Mouse (Mus musculus): ENCODE data around the gene Snx11.

The Snx11 gene

GRCm38 (mm10) chr11:96762742-96763470 lies 14.5 kb downstream of the Snx11 start:
- no peak for DNase-seq (ENCODE audit: low read depth)

DNA sequence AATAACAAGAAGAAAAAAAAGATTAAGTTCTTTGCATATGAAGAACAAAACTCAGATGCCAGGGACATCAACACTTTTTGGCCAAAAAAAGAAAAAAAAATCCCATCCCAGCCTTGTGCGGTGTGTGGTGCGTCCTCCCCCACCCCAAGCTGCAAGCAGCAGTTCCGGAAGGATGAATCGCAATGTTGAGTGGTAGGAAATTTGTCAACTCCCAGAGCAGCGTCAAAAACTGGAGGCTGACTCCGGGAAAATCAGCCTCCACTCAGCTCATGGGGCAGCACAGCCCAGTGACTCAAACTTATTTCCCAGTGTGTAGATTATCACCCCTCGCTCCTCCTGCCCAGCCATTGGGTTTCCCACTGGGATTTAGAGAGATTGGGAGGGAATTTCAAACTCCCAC lies 15.4 kb downstream of the Snx11 start:
- DNase-seq (ENCODE audit: low read depth), result no peak

DNA sequence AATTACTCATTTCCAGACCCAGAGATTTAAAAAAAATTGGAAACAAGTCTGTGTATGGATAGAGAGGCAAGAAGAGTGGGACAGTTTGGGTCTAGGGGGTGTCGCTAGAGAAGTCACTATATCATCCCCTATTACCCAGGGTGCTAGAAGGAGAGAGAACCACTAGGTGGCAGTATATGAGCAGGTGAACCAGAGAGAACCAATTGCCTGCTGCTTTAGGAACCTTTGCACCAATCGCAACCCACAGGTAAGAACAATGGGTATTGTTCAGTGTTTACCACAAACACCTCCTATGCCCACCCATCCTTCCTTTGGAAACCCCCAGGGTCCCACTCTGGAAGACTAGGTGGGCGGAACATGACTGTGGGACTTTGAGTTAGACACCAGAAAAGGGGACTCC lies 17.3 kb downstream of the Snx11 start:
- DNase-seq (ENCODE audit: low read depth), result no peak

- no peak for DNase-seq (ENCODE audit: low read depth)
These were observed 19.0 kb downstream of the Snx11 start for GRCm38 (mm10) chr11:96758402-96758801.

GRCm38 (mm10) chr11:96757421-96757820 lies 19.9 kb downstream of the Snx11 start:
- no peak for DNase-seq (ENCODE audit: low read depth)

- no peak for DNase-seq (ENCODE audit: low read depth)
These were observed 22.1 kb downstream of the Snx11 start for GRCm38 (mm10) chr11:96755298-96755697.

- peak; percentile 97 for DNase-seq (ENCODE audit: low read depth)
These were observed 29.8 kb downstream of the Snx11 start for GRCm38 (mm10) chr11:96747555-96747954.

GRCm38 (mm10) chr11:96746648-96747047 lies 30.7 kb downstream of the Snx11 start:
- no peak for DNase-seq (ENCODE audit: low read depth)

DNA sequence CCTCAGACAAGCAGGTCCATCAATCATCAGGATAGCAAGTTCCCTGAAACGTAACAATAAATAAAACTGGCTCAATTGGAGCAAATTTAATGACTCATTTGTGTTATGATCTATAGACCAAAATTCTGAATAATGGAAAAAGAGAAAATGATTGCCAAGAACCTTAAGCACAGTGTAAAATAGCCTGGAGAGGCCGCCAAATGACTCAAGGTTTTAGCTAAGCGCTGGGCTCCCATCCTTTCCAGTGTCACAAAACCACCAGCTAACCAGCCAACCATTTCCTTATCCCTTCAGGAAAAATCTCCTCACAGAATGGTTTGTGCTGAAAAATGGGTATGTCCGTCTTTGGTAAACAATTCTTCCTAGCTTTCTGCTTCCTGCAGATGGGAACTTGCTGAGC lies 33.5 kb downstream of the Snx11 start:
- no peak for DNase-seq (ENCODE audit: low read depth)

GRCm38 (mm10) chr11:96743000-96743399 lies 34.4 kb downstream of the Snx11 start:
- DNase-seq (ENCODE audit: low read depth), result no peak

GRCm38 (mm10) chr11:96741995-96742394 lies 35.4 kb downstream of the Snx11 start:
- no peak for DNase-seq (ENCODE audit: low read depth)

- no peak for DNase-seq (ENCODE audit: low read depth)
These were observed 36.6 kb downstream of the Snx11 start for GRCm38 (mm10) chr11:96740796-96741195.

DNA sequence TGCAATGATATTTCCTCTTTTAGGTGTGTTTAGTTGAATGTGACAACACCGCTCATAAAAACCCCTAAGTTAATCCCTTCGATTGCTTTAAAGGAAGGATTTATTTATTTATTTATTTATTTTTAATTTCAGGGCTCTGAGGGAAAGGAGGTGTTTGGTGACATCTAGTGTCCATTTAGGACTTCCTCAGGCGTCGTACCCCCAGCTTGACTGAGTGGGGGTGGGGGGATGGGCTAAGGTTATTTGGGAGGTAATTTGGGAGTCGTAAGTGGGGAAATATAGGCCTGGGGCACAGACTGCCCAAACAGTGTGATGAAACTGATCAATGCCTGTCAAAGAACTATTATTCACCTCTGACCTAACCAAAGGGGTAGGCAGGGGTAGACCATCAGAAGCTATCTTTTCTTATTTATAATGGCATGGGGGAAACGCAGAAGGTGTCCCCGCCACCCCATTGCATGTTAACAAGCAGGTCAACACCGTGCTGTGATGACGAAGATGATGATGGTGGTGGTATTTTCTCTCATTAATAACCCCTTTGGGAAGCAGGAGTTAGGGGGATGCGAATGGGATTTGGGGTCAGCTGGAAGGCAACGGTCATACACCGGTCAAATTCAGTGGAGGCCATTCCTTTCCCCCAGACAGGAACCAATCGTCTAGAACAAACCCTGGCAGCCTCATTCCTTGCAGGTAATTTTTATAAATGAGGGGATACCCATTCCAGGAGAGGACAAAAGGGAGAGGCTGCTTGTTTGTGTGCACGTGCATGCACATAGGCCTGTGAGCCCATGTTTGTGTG lies 39.5 kb downstream of the Snx11 start:
- DNase-seq (ENCODE audit: low read depth), result no peak

GRCm38 (mm10) chr11:96736361-96736760 lies 41.0 kb downstream of the Snx11 start:
- no peak for DNase-seq (ENCODE audit: low read depth)

- DNase-seq (ENCODE audit: low read depth), result no peak
These were observed 41.5 kb downstream of the Snx11 start for GRCm38 (mm10) chr11:96735908-96736307.

GRCm38 (mm10) chr11:96732657-96733056 lies 44.7 kb downstream of the Snx11 start:
- DNase-seq (ENCODE audit: low read depth), result no peak

GRCm38 (mm10) chr11:96730327-96730726 lies 47.0 kb downstream of the Snx11 start:
- DNase-seq (ENCODE audit: low read depth), result no peak

GRCm38 (mm10) chr11:96729462-96729861 lies 47.9 kb downstream of the Snx11 start:
- DNase-seq (ENCODE audit: low read depth), result no peak

DNA sequence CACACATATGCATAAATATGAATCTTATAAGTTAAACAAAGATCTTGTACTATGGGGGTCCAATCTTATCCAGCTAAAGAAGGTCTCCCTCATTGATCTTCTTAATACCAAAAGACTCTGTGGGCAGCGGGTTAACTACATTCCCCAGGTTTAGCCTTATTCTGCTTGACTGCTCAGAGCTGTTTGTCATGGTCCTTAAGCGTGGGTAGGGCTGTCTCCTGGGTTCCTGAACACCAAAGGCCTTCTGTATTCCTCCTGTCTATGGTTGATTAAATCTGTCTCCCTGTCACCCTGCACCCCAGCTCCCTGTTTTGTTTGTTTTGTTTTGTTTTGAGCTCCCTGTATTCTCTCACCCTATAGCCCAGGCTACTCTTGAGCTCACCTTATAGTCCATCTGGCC lies 48.8 kb downstream of the Snx11 start:
- DNase-seq (ENCODE audit: low read depth), result no peak

DNA sequence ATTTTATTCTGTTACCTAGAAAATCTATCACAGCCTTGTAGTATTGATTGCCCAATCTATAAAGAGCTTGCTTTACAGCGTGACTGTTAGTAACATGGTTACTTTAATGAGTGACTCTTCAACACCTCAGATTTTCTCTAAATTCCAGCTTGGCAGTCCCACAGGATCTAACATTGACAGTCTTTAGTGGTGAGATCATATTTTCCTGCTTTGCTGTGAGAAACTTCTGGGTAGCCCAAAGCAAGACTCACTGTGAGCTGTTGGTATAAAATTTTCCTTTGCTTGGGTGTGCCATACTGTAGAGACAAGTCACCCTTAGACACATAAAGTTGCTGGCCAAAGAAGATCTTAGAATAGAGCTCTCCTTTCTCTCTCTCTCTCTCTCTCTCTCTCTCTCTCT lies 51.5 kb downstream of the Snx11 start:
- DNase-seq (ENCODE audit: low read depth), result peak; percentile 63

DNA sequence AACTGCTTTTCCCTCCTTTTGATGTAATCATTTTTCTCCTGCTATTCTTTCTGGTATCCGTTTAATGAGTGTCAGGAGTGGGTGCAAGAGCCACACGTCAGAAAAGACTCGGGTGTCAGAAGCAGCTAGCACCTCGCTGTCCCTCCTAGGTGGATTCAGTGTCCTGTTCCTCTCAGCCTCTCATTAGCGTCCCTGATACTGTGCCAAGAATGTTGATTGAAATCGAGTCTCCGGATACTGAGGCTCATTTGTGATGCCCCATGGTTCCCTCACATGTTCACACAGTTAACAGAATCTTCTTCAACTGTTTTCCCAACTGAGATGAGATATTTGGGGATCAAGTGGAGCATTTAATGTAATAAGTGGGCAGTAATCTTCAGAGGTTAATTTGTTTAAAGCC lies 58.8 kb downstream of the Snx11 start:
- no peak for DNase-seq (ENCODE audit: low read depth)
